Mouse (Mus musculus): ENCODE data around the gene Anapc15. TPM values are rescaled to one million over a fixed set of nuclear protein-coding genes. Genes with fewer than 3 reads are reported as not detected.

The Anapc15 gene
- polyA plus RNA-seq (2014; fragmentation: Illumina TruSeq; extraction: RNeasy Lipid Tissue Mini Kit (QIAGEN cat#74804); ENCODE audit: low read depth, low replicate concordance), result 10.9 TPM

DNA sequence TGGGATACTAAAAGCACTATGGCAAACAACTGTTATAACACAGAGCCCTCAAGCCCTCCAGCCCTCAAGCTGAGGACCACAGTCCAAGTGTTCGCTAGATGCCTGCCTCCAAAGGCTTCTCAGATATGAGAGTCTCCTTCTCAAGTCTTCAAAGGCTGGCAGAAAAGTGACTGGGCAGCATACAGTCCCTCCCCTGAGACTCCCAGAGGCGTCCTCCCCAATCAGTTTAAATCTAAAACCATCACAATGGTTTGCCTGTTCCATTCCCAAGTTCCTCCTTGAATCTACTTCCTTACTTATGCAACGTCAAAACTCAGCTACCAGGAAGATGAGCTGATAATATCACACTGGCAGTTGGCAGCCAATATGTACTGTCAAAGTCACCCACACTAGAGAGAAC lies at the start of gene Anapc15:
Anapc15 (plus strand) TSS at position 301 of the 400 bp plus-strand sequence.

DNA sequence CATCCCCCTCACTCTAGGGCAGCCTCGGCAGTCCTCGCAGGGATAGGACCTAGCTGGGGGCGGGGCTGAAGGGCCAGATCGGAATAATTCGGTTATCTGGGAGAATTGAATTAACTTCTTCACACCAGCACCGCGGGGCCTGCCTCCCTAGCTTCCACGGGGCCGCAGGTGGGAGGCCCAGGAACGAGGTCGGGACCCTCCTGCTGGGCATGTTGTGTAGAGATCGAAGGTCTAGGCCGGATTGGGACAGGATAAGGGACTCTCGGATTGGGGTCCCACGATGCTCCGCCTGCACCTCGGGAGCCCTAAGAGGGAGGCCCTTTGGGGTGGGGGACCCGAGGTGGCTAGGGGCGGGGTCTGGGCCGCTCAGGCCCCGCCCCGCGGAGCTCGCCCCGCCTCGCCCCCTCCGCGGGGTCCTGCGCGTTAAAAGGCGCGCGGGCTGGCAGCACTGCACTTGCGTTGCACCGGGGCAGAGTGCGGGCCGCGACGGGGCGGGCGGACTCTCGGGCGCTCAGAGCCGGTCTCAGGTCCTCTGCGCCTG lies 45.6 kb upstream of the Anapc15 start, which contains the start of gene Phox2a:
Phox2a (plus strand) TSS at position 453 of the 541 bp plus-strand sequence.

DNA sequence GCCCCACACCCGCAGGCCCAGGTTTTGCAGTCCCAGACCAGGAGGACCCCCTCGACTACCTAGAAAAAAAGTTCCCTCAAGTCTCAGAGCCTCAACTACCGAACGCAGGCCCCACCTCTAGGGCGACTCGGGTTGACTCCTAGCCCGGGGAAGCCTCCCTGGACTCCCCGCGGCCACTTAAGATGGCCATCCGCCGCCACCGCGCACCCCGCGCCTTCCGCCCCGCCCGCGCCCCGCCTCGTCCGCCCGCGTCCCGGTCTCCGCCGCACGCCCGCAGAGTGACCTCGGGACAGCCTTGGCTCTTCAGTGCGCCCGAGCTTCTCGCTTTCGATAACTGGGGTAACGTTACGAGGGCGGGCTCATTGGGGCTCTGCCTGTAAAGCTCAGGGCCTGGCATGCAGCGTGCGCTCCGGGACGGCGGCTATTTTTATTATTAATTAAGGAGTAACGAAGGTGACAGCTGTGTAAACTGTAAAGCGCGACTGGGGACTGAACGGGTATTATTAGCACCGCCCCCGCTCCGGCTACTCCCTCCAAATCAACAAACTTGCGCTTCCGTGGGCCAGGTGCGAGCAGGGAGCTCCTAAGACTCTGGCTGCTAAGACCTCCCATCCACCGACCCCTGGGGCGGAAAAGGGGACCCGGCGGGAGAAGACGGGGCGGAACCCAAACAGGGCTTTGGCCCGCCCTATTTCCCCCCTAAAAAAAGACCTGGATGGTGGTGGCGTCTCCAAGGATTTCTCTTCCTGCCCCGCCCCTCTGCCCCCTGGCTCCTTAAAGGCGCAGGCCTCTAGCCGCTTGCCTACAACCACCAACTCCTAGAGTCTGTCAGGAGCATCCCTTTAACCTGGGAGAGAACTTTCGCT lies 25.7 kb upstream of the Anapc15 start, which contains the start of gene Inppl1:
Inppl1 (minus strand) TSS at position 624 of the 866 bp plus-strand sequence.

DNA sequence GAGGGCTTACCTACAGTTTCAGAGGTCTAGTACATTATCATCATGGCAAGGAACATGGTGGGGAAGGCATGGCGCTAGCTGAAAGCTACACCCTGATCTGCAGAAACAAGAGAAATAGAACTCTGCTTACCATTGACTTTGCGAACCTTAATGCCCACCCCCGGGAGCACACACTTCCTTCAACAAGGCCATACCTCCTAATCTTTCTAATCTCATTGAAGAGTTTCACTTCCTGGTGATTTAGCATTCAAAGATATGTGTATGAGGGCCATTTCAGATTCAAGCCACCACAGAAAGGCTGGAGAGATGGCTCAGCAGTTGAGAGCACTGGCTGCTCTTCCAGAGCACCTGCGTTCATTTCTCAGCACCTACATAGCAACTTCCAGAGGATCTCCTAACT lies 6.4 kb upstream of the Anapc15 start, which contains the start of gene Folr2:
Folr2 (minus strand) TSS at position 101 of the 400 bp plus-strand sequence.

DNA sequence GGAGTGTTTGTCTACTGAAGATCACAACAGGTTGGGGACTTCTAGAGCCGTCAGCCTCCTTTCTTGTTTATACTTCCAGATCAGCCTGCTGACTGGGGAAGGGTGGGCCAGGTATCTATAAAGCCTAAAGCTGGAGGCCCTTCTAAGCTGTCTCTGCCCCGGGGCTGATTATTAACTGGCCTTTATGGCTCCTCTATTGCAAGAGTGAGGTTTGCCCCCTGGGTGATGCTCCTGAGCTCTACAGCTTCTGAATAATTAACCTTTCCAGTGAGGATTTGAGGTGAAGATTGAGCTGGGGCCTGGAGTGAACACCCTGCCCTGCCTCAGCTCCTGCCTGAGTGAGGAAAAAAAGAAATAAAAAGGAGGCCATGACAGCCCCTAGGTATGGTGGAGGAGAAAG lies 7.1 kb downstream of the Anapc15 start, which contains the start of gene Folr1:
Folr1 (minus strand) TSS at position 160 of the 400 bp plus-strand sequence.

DNA sequence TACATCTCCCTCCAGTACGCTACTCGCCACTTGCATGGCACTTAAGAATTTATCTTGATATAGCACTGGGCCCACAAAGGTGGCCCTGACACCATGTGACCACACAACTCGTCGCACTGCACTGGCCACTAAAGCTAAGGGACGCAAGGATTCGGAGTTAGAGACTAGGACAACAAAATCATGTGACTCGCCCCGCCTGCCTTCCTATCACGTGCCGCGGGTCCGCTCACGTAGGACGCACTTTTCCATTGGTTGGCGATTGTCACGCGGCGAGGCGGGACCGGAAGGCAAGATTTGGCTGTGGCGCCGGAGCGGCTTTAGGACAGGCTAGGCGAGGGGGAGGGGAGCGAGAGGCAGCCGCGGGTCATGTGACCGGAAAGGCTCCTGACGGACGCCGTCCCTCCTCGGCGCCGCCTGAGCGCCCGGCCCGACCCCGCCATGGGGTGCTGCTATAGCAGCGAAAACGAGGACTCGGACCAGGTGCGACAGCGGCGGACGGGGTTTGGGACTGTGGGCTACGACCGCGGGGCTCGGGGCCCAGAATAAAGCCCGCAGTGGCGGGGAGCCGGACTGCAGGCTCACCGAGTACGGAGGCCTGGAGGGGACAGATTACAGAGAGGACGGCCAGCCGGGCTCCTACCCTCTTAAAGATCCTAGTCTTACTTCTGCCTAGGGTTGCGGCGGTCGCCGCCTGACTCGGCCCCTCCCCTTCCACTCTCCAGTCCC lies 42.2 kb downstream of the Anapc15 start, which contains the start of gene Lamtor1:
Lamtor1 (plus strand) TSS at position 344 of the 726 bp plus-strand sequence.

DNA sequence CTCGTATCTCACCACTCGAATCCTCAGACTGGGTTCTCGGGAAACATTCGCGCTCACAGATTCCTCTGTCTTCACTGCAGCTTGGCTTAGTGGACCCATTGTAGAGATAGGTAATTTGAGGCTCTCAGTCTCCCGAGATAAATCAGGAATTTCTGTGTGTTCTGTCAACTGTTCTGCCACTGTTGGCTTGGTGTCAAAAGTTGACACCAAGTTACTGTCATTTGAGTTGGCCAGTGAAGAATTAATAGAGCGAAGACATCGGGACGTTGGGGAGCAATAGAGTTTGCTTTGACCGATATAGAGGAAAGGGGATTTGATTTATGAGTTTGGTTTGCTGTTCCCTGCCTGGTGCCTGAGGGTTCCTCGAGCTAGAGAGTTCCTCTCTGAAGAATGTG lies 42.8 kb downstream of the Anapc15 start, which contains the start of gene Tomt:
Tomt (minus strand) TSS at position 73 of the 395 bp plus-strand sequence.

DNA sequence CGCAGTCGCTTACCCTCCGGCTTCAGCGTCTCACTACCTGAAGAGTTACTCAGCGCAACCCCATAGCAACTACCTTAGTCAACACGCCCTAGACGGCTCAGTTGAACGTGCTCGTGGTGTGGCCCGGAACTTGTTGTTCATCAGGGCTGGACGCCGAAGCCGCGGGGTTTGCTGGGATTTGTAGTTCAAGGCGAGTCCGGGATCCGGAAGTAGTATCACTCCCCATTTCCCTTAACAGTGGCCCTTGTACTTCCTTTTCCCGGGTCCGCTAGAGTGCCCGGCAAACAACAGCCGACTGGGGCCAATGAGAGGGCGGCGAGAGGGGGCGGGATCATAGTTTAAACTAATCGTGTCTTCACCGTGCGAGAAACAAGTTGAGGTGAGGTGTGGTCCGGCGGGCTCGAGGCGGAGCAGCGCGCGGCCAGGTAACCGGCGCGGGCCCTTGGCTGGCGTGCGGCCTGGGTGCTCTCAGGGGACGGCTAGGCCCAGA lies 70.3 kb downstream of the Anapc15 start, which contains the start of the genes Lrrc51 and Numa1:
Lrrc51 (minus strand) TSS at position 145 of the 490 bp plus-strand sequence.
Numa1 (plus strand) TSS at position 361 of the 490 bp plus-strand sequence.

Other genes starting within 250 kb of the Anapc15 start
- 4.3 TPM for gene Clpb, start 200.1 kb upstream of the Anapc15 start, polyA plus RNA-seq (2014; fragmentation: Illumina TruSeq; extraction: RNeasy Lipid Tissue Mini Kit (QIAGEN cat#74804); ENCODE audit: low read depth, low replicate concordance)
- not detected for gene Phox2a, start 45.4 kb upstream of the Anapc15 start, polyA plus RNA-seq (2014; fragmentation: Illumina TruSeq; extraction: RNeasy Lipid Tissue Mini Kit (QIAGEN cat#74804); ENCODE audit: low read depth, low replicate concordance)
- gene Inppl1, start 25.5 kb upstream of the Anapc15 start, polyA plus RNA-seq (2014; fragmentation: Illumina TruSeq; extraction: RNeasy Lipid Tissue Mini Kit (QIAGEN cat#74804); ENCODE audit: low read depth, low replicate concordance), result 37.8 TPM
- 1.2 TPM for gene Folr2, start 6.5 kb upstream of the Anapc15 start, polyA plus RNA-seq (2014; fragmentation: Illumina TruSeq; extraction: RNeasy Lipid Tissue Mini Kit (QIAGEN cat#74804); ENCODE audit: low read depth, low replicate concordance)
- gene Folr1, start 7.1 kb downstream of the Anapc15 start, polyA plus RNA-seq (2014; fragmentation: Illumina TruSeq; extraction: RNeasy Lipid Tissue Mini Kit (QIAGEN cat#74804); ENCODE audit: low read depth, low replicate concordance), result not detected
- gene Lamtor1, start 42.2 kb downstream of the Anapc15 start, polyA plus RNA-seq (2014; fragmentation: Illumina TruSeq; extraction: RNeasy Lipid Tissue Mini Kit (QIAGEN cat#74804); ENCODE audit: low read depth, low replicate concordance), result 11.3 TPM
- not detected for gene Tomt, start 42.6 kb downstream of the Anapc15 start, polyA plus RNA-seq (2014; fragmentation: Illumina TruSeq; extraction: RNeasy Lipid Tissue Mini Kit (QIAGEN cat#74804); ENCODE audit: low read depth, low replicate concordance)
- gene Lrrc51, start 70.2 kb downstream of the Anapc15 start, polyA plus RNA-seq (2014; fragmentation: Illumina TruSeq; extraction: RNeasy Lipid Tissue Mini Kit (QIAGEN cat#74804); ENCODE audit: low read depth, low replicate concordance), result 5.4 TPM
- 86.8 TPM for gene Numa1, start 70.4 kb downstream of the Anapc15 start, polyA plus RNA-seq (2014; fragmentation: Illumina TruSeq; extraction: RNeasy Lipid Tissue Mini Kit (QIAGEN cat#74804); ENCODE audit: low read depth, low replicate concordance)
- gene Il18bp, start 155.0 kb downstream of the Anapc15 start, polyA plus RNA-seq (2014; fragmentation: Illumina TruSeq; extraction: RNeasy Lipid Tissue Mini Kit (QIAGEN cat#74804); ENCODE audit: low read depth, low replicate concordance), result 8.7 TPM
- gene Rnf121, start 201.8 kb downstream of the Anapc15 start, polyA plus RNA-seq (2014; fragmentation: Illumina TruSeq; extraction: RNeasy Lipid Tissue Mini Kit (QIAGEN cat#74804); ENCODE audit: low read depth, low replicate concordance), result 18.5 TPM
- gene Xndc1, start 201.8 kb downstream of the Anapc15 start, polyA plus RNA-seq (2014; fragmentation: Illumina TruSeq; extraction: RNeasy Lipid Tissue Mini Kit (QIAGEN cat#74804); ENCODE audit: low read depth, low replicate concordance), result 17.0 TPM
- 0.25 TPM for gene Xntrpc, start 202.0 kb downstream of the Anapc15 start, polyA plus RNA-seq (2014; fragmentation: Illumina TruSeq; extraction: RNeasy Lipid Tissue Mini Kit (QIAGEN cat#74804); ENCODE audit: low read depth, low replicate concordance)
- not detected for gene Trpc2, start 219.4 kb downstream of the Anapc15 start, polyA plus RNA-seq (2014; fragmentation: Illumina TruSeq; extraction: RNeasy Lipid Tissue Mini Kit (QIAGEN cat#74804); ENCODE audit: low read depth, low replicate concordance)
- not detected for gene Art1, start 238.0 kb downstream of the Anapc15 start, polyA plus RNA-seq (2014; fragmentation: Illumina TruSeq; extraction: RNeasy Lipid Tissue Mini Kit (QIAGEN cat#74804); ENCODE audit: low read depth, low replicate concordance)
- gene Art5, start 245.8 kb downstream of the Anapc15 start, polyA plus RNA-seq (2014; fragmentation: Illumina TruSeq; extraction: RNeasy Lipid Tissue Mini Kit (QIAGEN cat#74804); ENCODE audit: low read depth, low replicate concordance), result not detected